Mouse (Mus musculus) urinary bladder, postnatal 36 days (tissue): ENCODE measurements around the gene Mitf.
A peak's percentile ranks its signal among the peaks of the same experiment; 100 is the strongest.

ENCODE experiments used
- DNase-seq, 2 experiments: peaks; one replicate each; pipeline ENCODE4 v3.0.0; 2022; ENCODE audit warnings: low spot score in 2 of 2, mixed read lengths in 1 of 2

Gene Mitf

GRCm38 (mm10) chr6:97881935-97882334 lies 75.1 kb downstream of the Mitf start:
- DNase-seq = no peak

- DNase-seq = no peak
These were observed 76.1 kb downstream of the Mitf start for GRCm38 (mm10) chr6:97882931-97883330.

- no peak for DNase-seq
These were observed 76.6 kb downstream of the Mitf start for GRCm38 (mm10) chr6:97883496-97883895.

- DNase-seq = no peak
These were observed 78.1 kb downstream of the Mitf start for GRCm38 (mm10) chr6:97884971-97885370.

- no peak for DNase-seq
These were observed 78.8 kb downstream of the Mitf start for GRCm38 (mm10) chr6:97885606-97886005.

GRCm38 (mm10) chr6:97887893-97888292 lies 81.0 kb downstream of the Mitf start:
- no peak for DNase-seq

GRCm38 (mm10) chr6:97888596-97888995 lies 81.7 kb downstream of the Mitf start:
- no peak for DNase-seq

GRCm38 (mm10) chr6:97893546-97893945 lies 86.7 kb downstream of the Mitf start:
- DNase-seq = no peak

GRCm38 (mm10) chr6:97897191-97897590 lies 90.3 kb downstream of the Mitf start:
- DNase-seq = no peak

GRCm38 (mm10) chr6:97898085-97898484 lies 91.2 kb downstream of the Mitf start:
- no peak for DNase-seq

GRCm38 (mm10) chr6:97901561-97901960 lies 94.7 kb downstream of the Mitf start:
- DNase-seq = peak in 1 of 2 experiments; percentile 28

GRCm38 (mm10) chr6:97902205-97902604 lies 95.4 kb downstream of the Mitf start:
- DNase-seq = no peak

- DNase-seq = no peak
These were observed 107.9 kb downstream of the Mitf start for GRCm38 (mm10) chr6:97914768-97915167.

GRCm38 (mm10) chr6:97916386-97916903 lies 109.6 kb downstream of the Mitf start:
- DNase-seq = peak in 1 of 2 experiments; percentile 20

- no peak for DNase-seq
These were observed 111.2 kb downstream of the Mitf start for GRCm38 (mm10) chr6:97918051-97918450.

GRCm38 (mm10) chr6:97918481-97918880 lies 111.6 kb downstream of the Mitf start:
- DNase-seq = no peak

GRCm38 (mm10) chr6:97919287-97919686 lies 112.4 kb downstream of the Mitf start:
- DNase-seq = no peak

- no peak for DNase-seq
These were observed 114.7 kb downstream of the Mitf start for GRCm38 (mm10) chr6:97921591-97921990.

GRCm38 (mm10) chr6:97924221-97924620 lies 117.4 kb downstream of the Mitf start:
- DNase-seq = no peak

- DNase-seq = no peak
These were observed 122.2 kb downstream of the Mitf start for GRCm38 (mm10) chr6:97929051-97929450.

- DNase-seq = peak; percentile 2 to 28
These were observed 122.6 kb downstream of the Mitf start for GRCm38 (mm10) chr6:97929466-97929865.

- no peak for DNase-seq
These were observed 130.3 kb downstream of the Mitf start for GRCm38 (mm10) chr6:97937139-97937538.

- no peak for DNase-seq
These were observed 131.2 kb downstream of the Mitf start for GRCm38 (mm10) chr6:97937897-97938614.

GRCm38 (mm10) chr6:97940916-97941315 lies 134.1 kb downstream of the Mitf start:
- no peak for DNase-seq
